Mouse (Mus musculus): Measurements from ENCODE around the gene Adar.
A peak's percentile ranks its signal among the peaks of the same experiment; 100 is the strongest.
"Not testable (repeated sequence)": the region's sequence is repeated elsewhere in the genome, so short reads cannot be mapped to it uniquely, and the experiment has no call there.

Adar gene

DNA sequence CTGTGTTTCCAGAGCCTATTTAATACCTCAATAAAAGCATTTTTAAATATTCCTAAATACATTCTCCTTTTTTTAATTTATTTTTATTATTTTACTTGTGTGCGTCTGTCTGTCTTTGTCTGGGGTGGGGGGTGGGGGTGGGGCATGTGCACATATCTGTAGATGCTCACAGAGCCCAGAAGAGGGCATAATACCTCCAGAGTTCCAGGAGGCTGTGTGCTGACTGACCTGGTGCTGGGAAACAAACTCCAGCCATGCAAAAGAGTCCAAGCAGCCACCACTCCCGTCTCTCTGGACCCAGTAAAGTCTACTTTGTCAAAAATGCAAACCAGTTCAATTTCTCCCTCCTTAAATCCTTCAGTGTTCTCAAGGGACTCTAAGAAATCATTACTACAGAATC is 79.8 kb downstream of the Adar start:
- no peak for DNase-seq (ENCODE audit: low read depth)

- no peak for DNase-seq (ENCODE audit: low read depth)
These were observed 80.9 kb downstream of the Adar start for GRCm38 (mm10) chr3:89795746-89796145.

GRCm38 (mm10) chr3:89796358-89796757 is 81.5 kb downstream of the Adar start:
- DNase-seq (ENCODE audit: low read depth): no peak

GRCm38 (mm10) chr3:89798518-89798917 is 83.7 kb downstream of the Adar start:
- no peak for DNase-seq (ENCODE audit: low read depth)

DNA sequence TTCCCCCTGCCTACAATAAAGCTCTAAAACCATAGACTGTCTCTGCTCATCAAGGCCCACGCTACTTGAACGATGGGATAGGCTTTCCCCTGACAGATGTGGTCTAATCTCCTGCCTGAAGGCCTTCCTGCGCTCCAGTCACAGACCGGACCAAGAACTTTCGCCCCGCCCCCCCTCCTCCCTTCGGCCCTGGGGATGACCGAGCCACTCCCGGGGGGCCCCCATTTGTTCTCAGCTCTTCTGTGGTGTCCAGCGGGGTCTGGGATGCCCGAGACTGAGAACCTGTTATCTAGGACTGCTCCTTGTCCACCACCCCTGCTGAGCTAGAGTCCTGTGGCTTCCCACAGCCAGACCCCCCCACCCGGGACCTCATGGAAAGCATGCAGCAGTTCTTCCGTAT is 84.7 kb downstream of the Adar start:
- no peak for DNase-seq (ENCODE audit: low read depth)

DNA sequence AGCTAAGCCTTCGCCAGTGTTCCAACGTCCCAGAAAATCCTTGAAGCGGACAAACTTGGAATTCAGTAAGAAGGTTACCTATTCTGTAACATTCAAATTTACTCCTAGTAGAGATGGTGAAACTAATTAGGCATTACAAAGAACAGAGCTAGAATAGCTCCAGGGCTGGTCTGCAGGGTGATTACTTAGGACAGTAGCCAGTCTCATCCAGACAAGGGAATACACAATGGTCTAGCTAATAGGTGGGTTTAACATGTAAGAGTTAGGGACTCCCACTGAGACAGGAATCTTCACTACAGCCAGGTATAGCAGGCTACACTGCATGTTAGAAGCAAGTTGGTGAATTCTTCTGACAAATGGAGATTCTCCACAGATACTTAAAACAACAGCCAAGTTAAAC is 85.3 kb downstream of the Adar start:
- not testable (repeated sequence) for DNase-seq (ENCODE audit: low read depth)

GRCm38 (mm10) chr3:89800774-89801506 is 86.1 kb downstream of the Adar start:
- DNase-seq (ENCODE audit: low read depth): no peak

DNA sequence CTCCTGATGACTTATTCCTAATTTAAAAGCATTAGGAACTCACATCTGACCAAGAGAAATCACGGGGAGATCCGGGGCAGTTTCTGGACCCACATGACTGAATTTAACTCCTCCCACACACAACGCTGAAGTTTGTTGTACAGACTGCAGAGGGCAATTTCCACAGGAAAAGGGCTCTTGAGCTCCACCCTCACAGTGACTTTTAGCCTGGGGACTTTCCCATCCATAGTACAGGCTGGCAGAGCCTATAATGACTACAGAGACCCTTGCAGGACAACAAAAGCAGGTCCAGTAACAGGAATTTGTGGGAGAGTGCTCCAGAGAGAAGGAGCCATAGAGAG is 86.7 kb downstream of the Adar start:
- peak; percentile 30 for DNase-seq (ENCODE audit: low read depth)

GRCm38 (mm10) chr3:89802876-89803275 is 88.1 kb downstream of the Adar start:
- no peak for DNase-seq (ENCODE audit: low read depth)

All from fibroblast of lung, adult 2 months (primary cell).